Comparison of ENCODE assay signal across 24 mouse cellular contexts in genomic region chr4:148884596-148884995, GRCm38 (mm10).
DNase-seq lines count a peak whose midpoint lies in the region; ATAC-seq and TF ChIP-seq lines count a peak whose summit lies in the region.
"Had no signal": no experiment of that assay in that cellular context is flagged by ENCODE, and none has a peak within 500 bp of the region (broad histone marks: within the 10 kb centered on the region; RNA-seq: fewer than 3 reads in every experiment).

No protein-coding gene starts in this region.

- no peak overlapping the region for H3K4me3 ChIP-seq in heart, adult 2 months
- no peak overlapping the region for H3K4me3 ChIP-seq in hindbrain, embryonic 10.5 days
- no peak overlapping the region for H3K4me3 ChIP-seq in hindbrain, embryonic 16.5 days (ENCODE audit: low read length)
- no peak overlapping the region for H3K4me3 ChIP-seq in midbrain, embryonic 12.5 days
- no peak overlapping the region for H3K4me3 ChIP-seq in midbrain, embryonic 11.5 days (ENCODE audit: low read depth, low read length)
- H3K4me3 ChIP-seq: embryonic facial prominence, embryonic 12.5 days; hindbrain, embryonic 15.5 days; liver, embryonic 12.5 days had no signal

- TF ChIP-seq EP300 in heart, adult 2 months (IDR thresholded peaks at IDR 0.05; ENCODE audit: insufficient read depth, low read depth, low read length), result no peak

- peaks cover 21% of the 10 kb centered on the region for H3K4me1 ChIP-seq in heart, adult 2 months (ENCODE audit: control insufficient read depth, insufficient read depth, low read length)
- peaks cover 99% of the 10 kb centered on the region for H3K4me1 ChIP-seq in hindbrain, embryonic 10.5 days (replicated peaks)
- peaks cover 23% of the 10 kb centered on the region for H3K4me1 ChIP-seq in hindbrain, embryonic 16.5 days (ENCODE audit: control insufficient read depth, insufficient read depth, low read depth, low read length)
- peaks cover 75% of the 10 kb centered on the region for H3K4me1 ChIP-seq in midbrain, embryonic 12.5 days
- peaks cover 72% of the 10 kb centered on the region for H3K4me1 ChIP-seq in midbrain, embryonic 11.5 days (ENCODE audit: control insufficient read depth, insufficient read depth, low read length)

- H3K9ac ChIP-seq in heart, adult 2 months (ENCODE audit: low read depth, low read length), result no peak overlapping the region
- H3K9ac ChIP-seq in hindbrain, embryonic 16.5 days (ENCODE audit: low read depth, low read length), result no peak overlapping the region
- H3K9ac ChIP-seq in midbrain, embryonic 12.5 days (replicated peaks), result no peak overlapping the region
- H3K9ac ChIP-seq in midbrain, embryonic 11.5 days (ENCODE audit: low read length), result no peak overlapping the region
- H3K9ac ChIP-seq: embryonic facial prominence, embryonic 12.5 days; hindbrain, embryonic 15.5 days; liver, embryonic 12.5 days; liver, postnatal 0 days had no signal

- no peaks in the 10 kb centered on the region for H3K9me3 ChIP-seq in hindbrain, embryonic 10.5 days
- no peaks in the 10 kb centered on the region for H3K9me3 ChIP-seq in hindbrain, embryonic 16.5 days (ENCODE audit: control insufficient read depth, low read length)
- H3K9me3 ChIP-seq in midbrain, embryonic 12.5 days, result no peaks in the 10 kb centered on the region
- no peaks in the 10 kb centered on the region for H3K9me3 ChIP-seq in midbrain, embryonic 11.5 days (ENCODE audit: control insufficient read depth, low read length)
- H3K9me3 ChIP-seq: embryonic facial prominence, embryonic 12.5 days; hindbrain, embryonic 15.5 days; liver, embryonic 12.5 days had no signal

- H3K27ac ChIP-seq in heart, adult 2 months, result peak overlapping the region; percentile 69
- H3K27ac ChIP-seq in hindbrain, embryonic 10.5 days, result peak overlapping the region; percentile 93
- H3K27ac ChIP-seq in hindbrain, embryonic 16.5 days (ENCODE audit: low read depth, low read length), result no peak overlapping the region
- H3K27ac ChIP-seq in midbrain, embryonic 12.5 days (replicated peaks), result peak overlapping the region; percentile 73; the same call in 1 of the 2 replicates
- no peak overlapping the region for H3K27ac ChIP-seq in midbrain, embryonic 11.5 days (ENCODE audit: low read depth, low read length)
- H3K27ac ChIP-seq: embryonic facial prominence, embryonic 12.5 days; hindbrain, embryonic 15.5 days; liver, embryonic 12.5 days had no signal

- 47% methylated on average over 14 of the region's 14 CpGs for WGBS in heart, adult 2 months
- 78% methylated on average over 14 of the region's 14 CpGs for WGBS in hindbrain, embryonic 10.5 days
- WGBS in hindbrain, embryonic 16.5 days, result 80% methylated on average over 14 of the region's 14 CpGs
- 67% methylated on average over 14 of the region's 14 CpGs for WGBS in midbrain, embryonic 12.5 days
- WGBS in midbrain, embryonic 11.5 days, result 69% methylated on average over 14 of the region's 14 CpGs

- no peak overlapping the region for H3K4me2 ChIP-seq in hindbrain, embryonic 16.5 days (ENCODE audit: low read length)
- no peak overlapping the region for H3K4me2 ChIP-seq in midbrain, embryonic 12.5 days (replicated peaks)
- no peak overlapping the region for H3K4me2 ChIP-seq in midbrain, embryonic 11.5 days
- H3K4me2 ChIP-seq: embryonic facial prominence, embryonic 12.5 days; hindbrain, embryonic 15.5 days; liver, embryonic 12.5 days had no signal

- TF ChIP-seq POLR2A in heart, adult 2 months (IDR thresholded peaks at IDR 0.05; ENCODE audit: insufficient read depth, low read depth, low read length), result no peak

- H3K27me3 ChIP-seq in heart, adult 2 months (ENCODE audit: control insufficient read depth, insufficient read depth, low read length), result no peaks in the 10 kb centered on the region
- peaks cover 97% of the 10 kb centered on the region for H3K27me3 ChIP-seq in hindbrain, embryonic 10.5 days (ENCODE audit: insufficient read depth, poor library complexity, severe bottlenecking)
- H3K27me3 ChIP-seq in hindbrain, embryonic 16.5 days (replicated peaks; ENCODE audit: control insufficient read depth, insufficient read depth, low read length), result peaks cover 25% of the 10 kb centered on the region
- H3K27me3 ChIP-seq in midbrain, embryonic 12.5 days, result peaks cover 82% of the 10 kb centered on the region
- peaks cover 54% of the 10 kb centered on the region for H3K27me3 ChIP-seq in midbrain, embryonic 11.5 days (ENCODE audit: control insufficient read depth, insufficient read depth, low read length)

- intact Hi-C loops in heart, adult 2 months (cut with DNase I), result no loop called here

- ATAC-seq in hindbrain, embryonic 16.5 days, result no peak
- ATAC-seq in midbrain, embryonic 12.5 days (ENCODE audit: low FRiP score, low read depth), result no peak
- ATAC-seq in midbrain, embryonic 11.5 days (ENCODE audit: low FRiP score), result no peak
- ATAC-seq: CD4-positive, CD25-positive, alpha-beta regulatory T cell, adult 4 months; intestine, postnatal 0 days; liver, embryonic 12.5 days; liver, postnatal 0 days had no signal

- DNase-seq in heart, adult 2 months, result no peak
- DNase-seq in heart, postnatal 4 days, result no peak
- DNase-seq in hindbrain, embryonic 10.5 days (ENCODE audit: low spot score), result no peak
- no peak for DNase-seq in midbrain, embryonic 11.5 days (ENCODE audit: low spot score, missing footprints)
- no peak for DNase-seq in right cerebral cortex, postnatal 4 days
- DNase-seq: adrenal gland, postnatal 14 days; cerebellum, adult 11-12 months; cerebellum, adult 9-11 months; embryo, embryonic 11 days; gastrocnemius, postnatal 10 days; kidney, adult 9 months; kidney, postnatal 10 days; layer of hippocampus, postnatal 36 days; left cerebral cortex, postnatal 4 days; liver, postnatal 0 days; lung, postnatal 36 days; thymus, postnatal 14 days had no signal

- no peaks in the 10 kb centered on the region for H3K36me3 ChIP-seq in heart, adult 2 months (ENCODE audit: control insufficient read depth, insufficient read depth, low read length)
- no peaks in the 10 kb centered on the region for H3K36me3 ChIP-seq in hindbrain, embryonic 10.5 days
- H3K36me3 ChIP-seq in hindbrain, embryonic 16.5 days (ENCODE audit: control insufficient read depth, insufficient read depth, low read length), result no peaks in the 10 kb centered on the region
- H3K36me3 ChIP-seq in midbrain, embryonic 12.5 days, result no peaks in the 10 kb centered on the region
- H3K36me3 ChIP-seq in midbrain, embryonic 11.5 days (ENCODE audit: control insufficient read depth, insufficient read depth, low read length), result no peaks in the 10 kb centered on the region
- H3K36me3 ChIP-seq: embryonic facial prominence, embryonic 12.5 days; hindbrain, embryonic 15.5 days; liver, embryonic 12.5 days had no signal

- TF ChIP-seq CTCF in heart, adult 2 months (IDR thresholded peaks at IDR 0.05), result no peak

- no peaks in the 10 kb centered on the region for H3K79me2 ChIP-seq in heart, adult 2 months (replicated peaks; ENCODE audit: control insufficient read depth, insufficient read depth, low read length)

Comparison
In these comparisons a context has a peak if more than half of its experiments do, and no peak if none do; other contexts are left out.
1. H3K27ac ChIP-seq: peak in heart, adult 2 months (single experiment), hindbrain, embryonic 10.5 days (single experiment) and midbrain, embryonic 12.5 days (single experiment); none in hindbrain, embryonic 16.5 days (single experiment) and midbrain, embryonic 11.5 days (single experiment).